ENCODE assay signal across 17 mouse cellular contexts in the genomic region with DNA sequence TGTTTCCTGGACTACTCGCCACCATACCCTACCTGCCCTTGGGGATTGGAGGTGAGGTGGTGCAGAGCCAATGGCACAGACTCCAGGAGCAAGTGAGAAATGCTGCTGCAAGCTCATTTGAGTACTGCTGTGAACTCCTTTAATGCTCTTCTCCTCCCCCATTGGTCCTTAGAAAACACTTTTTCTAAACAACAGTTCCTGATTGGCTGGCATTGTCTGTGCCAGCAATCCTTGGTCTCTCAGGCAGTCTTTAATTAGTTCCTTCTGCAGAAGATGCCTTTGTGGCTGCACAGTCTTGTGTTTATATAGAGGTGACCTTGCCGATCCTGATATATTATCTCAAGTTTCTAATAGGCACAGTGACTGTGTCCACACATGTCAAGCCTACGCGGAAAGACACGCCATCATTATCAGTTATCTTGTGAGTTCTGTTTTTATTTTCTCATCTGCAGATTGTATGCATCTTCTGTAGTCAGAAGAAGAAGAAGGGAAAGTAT.
"Had no signal": no experiment of that assay in that cellular context is flagged by ENCODE, and none has a peak within 500 bp of the region (broad histone marks: within the 10 kb centered on the region; RNA-seq: fewer than 3 reads in every experiment).

No protein-coding gene starts in this region.

- H3K4me1 ChIP-seq: limb, embryonic 12.5 days; limb, embryonic 15.5 days; midbrain, embryonic 12.5 days; neural tube, embryonic 12.5 days; neural tube, embryonic 15.5 days had no signal

- H3K36me3 ChIP-seq: limb, embryonic 12.5 days; limb, embryonic 15.5 days; midbrain, embryonic 12.5 days; midbrain, embryonic 15.5 days; neural tube, embryonic 12.5 days; neural tube, embryonic 15.5 days had no signal

- H3K4me2 ChIP-seq: limb, embryonic 12.5 days; limb, embryonic 15.5 days; liver, embryonic 11.5 days; lung, embryonic 14.5 days; midbrain, embryonic 12.5 days; midbrain, embryonic 15.5 days; neural tube, embryonic 12.5 days; neural tube, embryonic 15.5 days had no signal

- H3K9me3 ChIP-seq: limb, embryonic 12.5 days; limb, embryonic 15.5 days; midbrain, embryonic 12.5 days; midbrain, embryonic 15.5 days; neural tube, embryonic 12.5 days; neural tube, embryonic 15.5 days had no signal

- H3K4me3 ChIP-seq: limb, embryonic 12.5 days; limb, embryonic 15.5 days; midbrain, embryonic 12.5 days; midbrain, embryonic 15.5 days; neural tube, embryonic 12.5 days; neural tube, embryonic 15.5 days had no signal

- H3K9ac ChIP-seq: limb, embryonic 12.5 days; limb, embryonic 15.5 days; liver, embryonic 14.5 days; liver, postnatal 0 days; lung, embryonic 14.5 days; midbrain, embryonic 12.5 days; midbrain, embryonic 15.5 days; neural tube, embryonic 12.5 days; neural tube, embryonic 15.5 days had no signal

- DNase-seq: kidney, postnatal 10 days; kidney, postnatal 36 days; left cerebral cortex, postnatal 4 days; liver, postnatal 0 days; lung, embryonic 14.5 days; thymus, adult 18-20 months; thymus, postnatal 36 days had no signal

- H3K27ac ChIP-seq: limb, embryonic 12.5 days; limb, embryonic 15.5 days; liver, embryonic 14.5 days; macrophage; midbrain, embryonic 12.5 days; midbrain, embryonic 15.5 days; neural tube, embryonic 12.5 days; neural tube, embryonic 15.5 days had no signal

- H3K27me3 ChIP-seq: limb, embryonic 12.5 days; limb, embryonic 15.5 days; midbrain, embryonic 12.5 days; midbrain, embryonic 15.5 days; neural tube, embryonic 12.5 days; neural tube, embryonic 15.5 days had no signal

- ATAC-seq: liver, postnatal 0 days; lung, postnatal 0 days; midbrain, embryonic 15.5 days had no signal
